Mouse (Mus musculus) midbrain, embryonic 10.5 days (tissue): ENCODE data around the gene Sh2b3. TPM values are rescaled to one million over a fixed set of nuclear protein-coding genes. Genes with fewer than 3 reads are reported as not detected.

ENCODE experiments used
- DNase-seq: peaks from one replicate; pipeline ENCODE4 v3.0.0-alpha.2; 2017; ENCODE audit warnings: low spot score
- H3K27ac ChIP-seq: fragments of 300-500 bp; sonication (generic); replicated peaks from 2 replicates; pipeline ENCODE4 v1.5.1; 2016; ENCODE audit warnings: mild to moderate bottlenecking
- H3K27me3 ChIP-seq: fragments of 300-500 bp; sonication (generic); 2 replicates; pipeline ENCODE4 v1.6.1; 2016; ENCODE audit warnings: low read depth, mild to moderate bottlenecking; ENCODE audit not compliant: poor library complexity, severe bottlenecking
- H3K36me3 ChIP-seq: fragments of 300-500 bp; sonication (generic); 2 replicates; pipeline ENCODE4 v1.6.1; 2016; ENCODE audit warnings: mild to moderate bottlenecking, moderate library complexity
- H3K4me1 ChIP-seq: fragments of 300-500 bp; sonication (generic); 2 replicates; pipeline ENCODE4 v1.6.1; 2016
- H3K4me3 ChIP-seq: fragments of 300-500 bp; sonication (generic); 2 replicates; pipeline ENCODE4 v1.5.1; 2016; ENCODE audit warnings: mild to moderate bottlenecking, moderate library complexity
- H3K9me3 ChIP-seq: fragments of 300-500 bp; sonication (generic); replicated peaks from 2 replicates; pipeline ENCODE4 v1.6.1; 2016; ENCODE audit warnings: mild to moderate bottlenecking
- WGBS: fragments of 180-500 bp; shearing (Covaris S2); methylation state at CpG from one replicate; pipeline ENCODE4 v1.1.7; 2016; 5-methylcytosine and 5-hydroxymethylcytosine counted together
- polyA plus RNA-seq: library from polyadenylated mRNA; unstranded; fragments of >200 nt; fragmentation: Nextera tagmentation; extraction: Ambion mirVana; gene quantifications from 2 replicates; pipeline ENCODE4 v1.2.1, GENCODE M21; 2016

Sh2b3 gene
- polyA plus RNA-seq, 1 experiment from 2014 or later, result 6.9 TPM

- DNase-seq, result no peak
- peaks cover 51% of the 10 kb centered on the region for H3K4me1 ChIP-seq
- H3K9me3 ChIP-seq, result no peaks in the 10 kb centered on the region
- no peak overlapping the region for H3K27ac ChIP-seq
- H3K27me3 ChIP-seq, result peaks cover 92% of the 10 kb centered on the region
- H3K36me3 ChIP-seq, result peaks cover 10% of the 10 kb centered on the region; the same call in 1 of the 2 replicates
- H3K4me3 ChIP-seq, result no peak overlapping the region
- WGBS, result 82% methylated on average over 6 of the region's 6 CpGs
Observed at GRCm38 (mm10) chr5:121831002-121831601, 6.3 kb downstream of the Sh2b3 start.

GRCm38 (mm10) chr5:121828491-121829432 lies 8.7 kb downstream of the Sh2b3 start:
- peak; percentile 49 for DNase-seq
- Histone ChIP-seq H3K27ac (peak overlapping the region; percentile 60; the same call in 1 of the 2 replicates), H3K4me1 (peaks cover 37% of the 10 kb centered on the region), H3K36me3 (peaks cover 28% of the 10 kb centered on the region), H3K27me3 (peaks cover 71% of the 10 kb centered on the region), H3K4me3 (peak overlapping the region; percentile 61), H3K9me3 (no peaks in the 10 kb centered on the region)
- WGBS, result 5% methylated on average over 82 of the region's 82 CpGs

- 84% methylated on average over 4 of the region's 4 CpGs for WGBS
- H3K36me3 ChIP-seq, result peaks cover 37% of the 10 kb centered on the region
- H3K27me3 ChIP-seq, result peaks cover 63% of the 10 kb centered on the region
Observed at GRCm38 (mm10) chr5:121827876-121828275, 9.6 kb downstream of the Sh2b3 start.

GRCm38 (mm10) chr5:121825606-121826005 lies 11.8 kb downstream of the Sh2b3 start:
- H3K4me1 ChIP-seq, result peaks cover 32% of the 10 kb centered on the region
- no peak for DNase-seq
- peaks cover 47% of the 10 kb centered on the region for H3K36me3 ChIP-seq
- no peak overlapping the region for H3K27ac ChIP-seq
- no peak overlapping the region for H3K4me3 ChIP-seq
- H3K27me3 ChIP-seq, result peaks cover 45% of the 10 kb centered on the region
- WGBS, result 89% methylated on average over 3 of the region's 3 CpGs
- no peaks in the 10 kb centered on the region for H3K9me3 ChIP-seq

More at GRCm38 (mm10) chr5:121827876-121828275, 9.6 kb downstream of the Sh2b3 start:
- no peak for DNase-seq
- Histone ChIP-seq H3K9me3 (no peaks in the 10 kb centered on the region), H3K27ac (no peak overlapping the region), H3K4me1 (peaks cover 37% of the 10 kb centered on the region), H3K4me3 (peak overlapping the region; percentile 61)

- Histone ChIP-seq H3K27ac (peak overlapping the region; percentile 67), H3K36me3 (peaks cover 61% of the 10 kb centered on the region), H3K4me1 (peaks cover 29% of the 10 kb centered on the region), H3K27me3 (peaks cover 30% of the 10 kb centered on the region), H3K9me3 (no peaks in the 10 kb centered on the region), H3K4me3 (no peak overlapping the region)
- DNase-seq, result no peak
- WGBS, result 64% methylated on average over 4 of the region's 4 CpGs
Observed at GRCm38 (mm10) chr5:121824121-121824520, 13.3 kb downstream of the Sh2b3 start.

- DNase-seq, result no peak
- peaks cover 66% of the 10 kb centered on the region for H3K36me3 ChIP-seq
- no peak overlapping the region for H3K4me3 ChIP-seq
- H3K27me3 ChIP-seq, result peaks cover 25% of the 10 kb centered on the region
- 93% methylated on average over 1 of the region's 1 CpGs for WGBS
- H3K9me3 ChIP-seq, result no peaks in the 10 kb centered on the region
- H3K27ac ChIP-seq, result peak overlapping the region; percentile 67; the same call in 1 of the 2 replicates
- peaks cover 25% of the 10 kb centered on the region for H3K4me1 ChIP-seq
Observed at GRCm38 (mm10) chr5:121823668-121824067, 13.8 kb downstream of the Sh2b3 start.

GRCm38 (mm10) chr5:121822786-121823505 lies 14.5 kb downstream of the Sh2b3 start:
- Histone ChIP-seq H3K4me1 (peaks cover 19% of the 10 kb centered on the region), H3K4me3 (no peak overlapping the region), H3K27ac (0 out of 2 replicates have a peak overlapping the region, but pooled peaks have one; percentile 67), H3K9me3 (no peaks in the 10 kb centered on the region), H3K27me3 (peaks cover 18% of the 10 kb centered on the region), H3K36me3 (peaks cover 73% of the 10 kb centered on the region)
- DNase-seq, result no peak
- 80% methylated on average over 7 of the region's 7 CpGs for WGBS

GRCm38 (mm10) chr5:121821552-121821951 lies 15.9 kb downstream of the Sh2b3 start:
- H3K27me3 ChIP-seq, result peaks cover 4% of the 10 kb centered on the region
- H3K4me1 ChIP-seq, result peaks cover 19% of the 10 kb centered on the region
- DNase-seq, result no peak
- H3K9me3 ChIP-seq, result no peaks in the 10 kb centered on the region
- WGBS, result 84% methylated on average over 5 of the region's 5 CpGs
- peaks cover 81% of the 10 kb centered on the region for H3K36me3 ChIP-seq
- H3K27ac ChIP-seq, result no peak overlapping the region
- H3K4me3 ChIP-seq, result no peak overlapping the region

- DNase-seq, result no peak
- H3K27me3 ChIP-seq, result no peaks in the 10 kb centered on the region
- peaks cover 19% of the 10 kb centered on the region for H3K4me1 ChIP-seq
- no peak overlapping the region for H3K4me3 ChIP-seq
- no peaks in the 10 kb centered on the region for H3K9me3 ChIP-seq
- 92% methylated on average over 5 of the region's 5 CpGs for WGBS
- no peak overlapping the region for H3K27ac ChIP-seq
- H3K36me3 ChIP-seq, result peaks cover 81% of the 10 kb centered on the region
Observed at GRCm38 (mm10) chr5:121821116-121821515, 16.3 kb downstream of the Sh2b3 start.

- Histone ChIP-seq H3K27ac (no peak overlapping the region), H3K36me3 (peaks cover 83% of the 10 kb centered on the region), H3K9me3 (no peaks in the 10 kb centered on the region), H3K4me3 (no peak overlapping the region), H3K4me1 (peaks cover 19% of the 10 kb centered on the region), H3K27me3 (no peaks in the 10 kb centered on the region)
- 94% methylated on average over 3 of the region's 3 CpGs for WGBS
- DNase-seq, result no peak
Observed at GRCm38 (mm10) chr5:121820657-121821056, 16.8 kb downstream of the Sh2b3 start.

- H3K27ac ChIP-seq, result no peak overlapping the region
- peaks cover 19% of the 10 kb centered on the region for H3K4me1 ChIP-seq
- H3K9me3 ChIP-seq, result no peaks in the 10 kb centered on the region
- H3K36me3 ChIP-seq, result peaks cover 84% of the 10 kb centered on the region
- H3K4me3 ChIP-seq, result no peak overlapping the region
- no peaks in the 10 kb centered on the region for H3K27me3 ChIP-seq
- 90% methylated on average over 2 of the region's 2 CpGs for WGBS
- DNase-seq, result no peak
Observed at GRCm38 (mm10) chr5:121820161-121820560, 17.3 kb downstream of the Sh2b3 start.

- DNase-seq, result no peak
- 94% methylated on average over 5 of the region's 5 CpGs for WGBS
- H3K4me1 ChIP-seq, result peaks cover 17% of the 10 kb centered on the region
- H3K9me3 ChIP-seq, result no peaks in the 10 kb centered on the region
- H3K27ac ChIP-seq, result no peak overlapping the region
- no peak overlapping the region for H3K4me3 ChIP-seq
- H3K27me3 ChIP-seq, result no peaks in the 10 kb centered on the region
- peaks cover 85% of the 10 kb centered on the region for H3K36me3 ChIP-seq
Observed at GRCm38 (mm10) chr5:121819559-121819958, 17.9 kb downstream of the Sh2b3 start.
